Mouse (Mus musculus) gastrocnemius, adult 2 months (tissue): ENCODE data around the gene Unkl. TPM values are rescaled to one million over a fixed set of nuclear protein-coding genes. Genes with fewer than 3 reads are reported as not detected.
"Not testable (repeated sequence)": the region's sequence is repeated elsewhere in the genome, so short reads cannot be mapped to it uniquely, and the experiment has no call there.

Source experiments
- DNase-seq: peaks from one replicate; pipeline ENCODE4 v3.0.0; 2022
- H3K27ac ChIP-seq: fragments of 200-600 bp; 2 replicates; pipeline ENCODE4 v1.8.1; 2022; ENCODE audit warnings: mild to moderate bottlenecking
- H3K4me3 ChIP-seq: fragments of 200-600 bp; 2 replicates; pipeline ENCODE4 v1.8.1; 2022; ENCODE audit warnings: mild to moderate bottlenecking, moderate library complexity
- CTCF ChIP-seq: fragments of 200-600 bp; IDR thresholded peaks from 2 replicates; pipeline ENCODE4 v1.8.1; 2022; ENCODE audit warnings: antibody characterized with exemption, mild to moderate bottlenecking, moderate library complexity
- intact Hi-C: fragments of 180-260 bp; cut with DNase I; formaldehyde crosslinking; loops from one replicate; pipeline ENCODE4 v1.15.1; 2025
- total RNA-seq, 2 experiments: library from RNA; stranded (reverse); gene quantifications; 2 replicates each; pipeline ENCODE4 v1.2.3; 2021

The Unkl gene
- total RNA-seq, 2 experiments from 2014 or later: 5.5 to 5.7 TPM

GRCm38 (mm10) chr17:25222951-25223601, 34.9 kb downstream of the Unkl start:
- Histone ChIP-seq H3K27ac (peak overlapping the region; percentile 39), H3K4me3 (peak overlapping the region; percentile 61)
- intact Hi-C loops: no loop called here

GRCm38 (mm10) chr17:25224586-25225222, 36.5 kb downstream of the Unkl start:
- no peak overlapping the region for H3K27ac ChIP-seq
- H3K4me3 ChIP-seq: no peak overlapping the region
- intact Hi-C loops: no loop called here
- TF ChIP-seq CTCF: no peak
- no peak for DNase-seq

More at GRCm38 (mm10) chr17:25222951-25223601, 34.9 kb downstream of the Unkl start:
- no peak for TF ChIP-seq CTCF
- DNase-seq: no peak

GRCm38 (mm10) chr17:25225659-25226058, 37.5 kb downstream of the Unkl start:
- H3K27ac ChIP-seq: no peak overlapping the region
- no peak for TF ChIP-seq CTCF
- no peak for DNase-seq
- H3K4me3 ChIP-seq: no peak overlapping the region
- intact Hi-C loops: no loop called here

GRCm38 (mm10) chr17:25227991-25228390, 39.8 kb downstream of the Unkl start:
- H3K27ac ChIP-seq: no peak overlapping the region
- intact Hi-C loops: no loop called here
- no peak overlapping the region for H3K4me3 ChIP-seq
- no peak for DNase-seq
- TF ChIP-seq CTCF: no peak

GRCm38 (mm10) chr17:25230014-25230655, 41.9 kb downstream of the Unkl start:
- intact Hi-C loops, DNase-seq, H3K27ac ChIP-seq, H3K4me3 ChIP-seq: not testable (repeated sequence)

- no peak for TF ChIP-seq CTCF
- no peak overlapping the region for H3K27ac ChIP-seq
- no peak overlapping the region for H3K4me3 ChIP-seq
- intact Hi-C loops: no loop called here
- no peak for DNase-seq
Observed at GRCm38 (mm10) chr17:25230700-25231099, 42.5 kb downstream of the Unkl start.

- H3K4me3 ChIP-seq, DNase-seq, intact Hi-C loops, H3K27ac ChIP-seq: not testable (repeated sequence)
Observed at GRCm38 (mm10) chr17:25231621-25232020, 43.4 kb downstream of the Unkl start.

GRCm38 (mm10) chr17:25235635-25236034, 47.4 kb downstream of the Unkl start:
- intact Hi-C loops: no loop called here
- Histone ChIP-seq H3K4me3 (no peak overlapping the region), H3K27ac (no peak overlapping the region)
- DNase-seq: no peak
- no peak for TF ChIP-seq CTCF

- intact Hi-C loops: no loop called here
- DNase-seq: peak; percentile 92
- H3K27ac ChIP-seq: peak within 1 kb of the TSS; percentile 90
- H3K4me3 ChIP-seq: peak within 1 kb of the TSS; percentile 100
- no peak for TF ChIP-seq CTCF
Observed at GRCm38 (mm10) chr17:25239695-25240636, 51.8 kb downstream of the Unkl start, which contains the start of the genes Gnptg and Tsr3. Gene Gnptg (minus strand): TSS chr17:25240124. Gene Tsr3 (plus strand): TSS chr17:25240170.

- intact Hi-C loops: no loop called here
- Histone ChIP-seq H3K27ac (no peak overlapping the region), H3K4me3 (no peak overlapping the region)
- peak; percentile 28; the same call in 1 of the 2 replicates for TF ChIP-seq CTCF
- no peak for DNase-seq
Observed at GRCm38 (mm10) chr17:25243131-25243780, 55.1 kb downstream of the Unkl start.

- no peak for TF ChIP-seq CTCF
- intact Hi-C loops: no loop called here
- no peak for DNase-seq
- no peak overlapping the region for H3K4me3 ChIP-seq
- no peak overlapping the region for H3K27ac ChIP-seq
Observed at GRCm38 (mm10) chr17:25244239-25244638, 56.0 kb downstream of the Unkl start.
